Mouse (Mus musculus) midbrain, embryonic 12.5 days (tissue): ENCODE measurements at regions not wholly inside any gene's neighbourhood (a gene's known extent, or its start where the extent isn't known, plus 50 kb on each side); places are given as distances from the start of the nearest gene placed in this dataset.

Experiments
- ATAC-seq: fragments of 200-750 bp; cut with Nextera tagmentation; 2 replicates; pipeline ENCODE4 v1.8.0; 2017; ENCODE audit warnings: low read depth, moderate TSS enrichment, moderate library complexity; ENCODE audit not compliant: low FRiP score
- H3K27ac ChIP-seq: fragments of 300-500 bp; sonication (generic); replicated peaks from 2 replicates; pipeline ENCODE4 v1.5.1; 2016; ENCODE audit warnings: mild to moderate bottlenecking
- H3K27me3 ChIP-seq: fragments of 300-500 bp; sonication (generic); 2 replicates; pipeline ENCODE4 v1.6.1; 2016; ENCODE audit warnings: mild to moderate bottlenecking
- H3K36me3 ChIP-seq: fragments of 300-500 bp; sonication (generic); 2 replicates; pipeline ENCODE4 v1.6.1; 2016
- H3K4me1 ChIP-seq: fragments of 300-500 bp; sonication (generic); 2 replicates; pipeline ENCODE4 v1.6.1; 2016
- H3K4me2 ChIP-seq: fragments of 300-500 bp; sonication (generic); replicated peaks from 2 replicates; pipeline ENCODE4 v1.6.1; 2016; ENCODE audit warnings: mild to moderate bottlenecking, moderate library complexity
- H3K4me3 ChIP-seq: fragments of 300-500 bp; sonication (generic); 2 replicates; pipeline ENCODE4 v1.5.1; 2016; ENCODE audit warnings: mild to moderate bottlenecking
- H3K9ac ChIP-seq: fragments of 300-500 bp; sonication (generic); replicated peaks from 2 replicates; pipeline ENCODE4 v1.6.1; 2016; ENCODE audit warnings: mild to moderate bottlenecking, moderate library complexity
- H3K9me3 ChIP-seq: fragments of 300-500 bp; sonication (generic); 2 replicates; pipeline ENCODE4 v1.6.1; 2016; ENCODE audit warnings: mild to moderate bottlenecking
- WGBS: fragments of 180-500 bp; shearing (Covaris S2); methylation state at CpG from one replicate; pipeline ENCODE4 v1.1.7; 2016; 5-methylcytosine and 5-hydroxymethylcytosine counted together

DNA sequence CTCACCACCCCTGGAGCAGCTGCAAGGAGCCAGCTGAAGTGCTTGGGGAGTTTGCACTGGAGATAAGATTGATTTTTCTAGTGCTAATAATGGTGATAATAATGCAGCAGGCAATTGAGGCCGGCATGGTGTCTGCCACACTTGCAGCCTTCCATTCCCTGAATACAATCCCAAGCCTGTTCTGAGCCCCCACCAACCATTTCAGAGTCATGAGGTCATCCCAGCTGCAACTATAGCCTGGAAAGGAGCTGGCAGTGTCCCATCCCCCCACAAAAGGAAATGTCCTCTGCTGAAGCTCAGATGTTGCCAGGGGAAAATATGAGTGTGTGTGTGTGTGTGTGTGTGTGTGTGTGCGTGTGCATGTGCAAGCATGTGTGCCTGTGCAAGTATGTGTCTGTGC, 160.2 kb upstream of the Gas1 start:
- Histone ChIP-seq H3K9me3 (no peaks in the 10 kb centered on the region), H3K4me1 (0 out of 2 replicates have a peak, but pooled peaks cover 6% of the 10 kb centered on the region), H3K36me3 (no peaks in the 10 kb centered on the region), H3K27ac (0 out of 2 replicates have a peak overlapping the region, but pooled peaks have one; percentile 30), H3K4me3 (no peak overlapping the region), H3K9ac (no peak overlapping the region), H3K4me2 (no peak overlapping the region), H3K27me3 (no peaks in the 10 kb centered on the region)
- no peak for ATAC-seq
- WGBS: 71% methylated on average over 2 of the region's 2 CpGs

DNA sequence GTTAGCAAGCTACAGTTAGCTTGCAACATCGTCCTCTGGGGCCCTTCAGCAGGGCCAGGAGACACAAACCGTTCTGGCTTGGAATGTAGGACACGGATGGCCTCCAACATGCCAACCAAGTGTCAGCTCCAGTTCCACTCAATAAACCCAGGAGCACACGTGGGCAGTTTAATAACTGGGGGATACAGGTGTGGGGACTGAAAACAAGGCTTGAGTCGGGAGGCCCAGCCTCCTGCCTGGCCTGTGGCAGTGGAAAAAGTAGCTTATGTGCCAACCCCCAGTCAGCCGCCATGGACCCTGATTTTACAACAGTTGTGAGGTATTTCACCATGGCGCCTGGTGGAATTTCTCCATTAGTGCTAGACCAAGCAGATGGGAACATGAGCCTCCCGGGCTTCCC, 160.9 kb upstream of the Gas1 start:
- Histone ChIP-seq H3K4me3 (no peak overlapping the region), H3K9me3 (no peaks in the 10 kb centered on the region), H3K4me1 (0 out of 2 replicates have a peak, but pooled peaks cover 6% of the 10 kb centered on the region), H3K9ac (no peak overlapping the region), H3K36me3 (no peaks in the 10 kb centered on the region), H3K27me3 (no peaks in the 10 kb centered on the region), H3K27ac (no peak overlapping the region), H3K4me2 (no peak overlapping the region)
- WGBS: 88% methylated on average over 8 of the region's 8 CpGs
- ATAC-seq: no peak

DNA sequence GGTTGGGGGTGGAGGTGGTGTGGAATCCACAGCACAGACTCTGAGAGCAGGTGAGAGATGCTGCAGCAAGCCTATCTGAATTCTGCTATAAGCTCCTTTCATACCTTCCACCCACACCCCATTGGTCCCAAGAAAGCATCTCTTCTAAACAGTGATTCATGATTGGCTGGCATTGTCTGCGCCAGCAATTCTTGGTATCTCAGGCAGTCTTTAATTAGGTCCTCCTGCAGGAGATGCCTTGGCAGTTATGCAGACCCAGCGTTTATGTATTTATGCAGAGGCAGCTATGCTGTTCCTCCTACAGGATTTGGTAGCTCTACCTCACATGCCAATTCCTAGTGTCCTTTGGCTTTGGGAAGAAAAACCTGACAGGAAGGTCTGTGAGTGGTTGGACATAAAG, 162.9 kb upstream of the Gas1 start:
- H3K9ac ChIP-seq: no peak overlapping the region
- H3K9me3 ChIP-seq: no peaks in the 10 kb centered on the region
- no peak overlapping the region for H3K27ac ChIP-seq
- no peaks in the 10 kb centered on the region for H3K27me3 ChIP-seq
- ATAC-seq: no peak
- no peaks in the 10 kb centered on the region for H3K36me3 ChIP-seq
- H3K4me1 ChIP-seq: 0 out of 2 replicates have a peak, but pooled peaks cover 6% of the 10 kb centered on the region
- 92% methylated on average over 2 of the region's 2 CpGs for WGBS
- no peak overlapping the region for H3K4me3 ChIP-seq
- H3K4me2 ChIP-seq: no peak overlapping the region

- H3K36me3 ChIP-seq: no peaks in the 10 kb centered on the region
- 0 out of 2 replicates have a peak, but pooled peaks cover 9% of the 10 kb centered on the region for H3K4me1 ChIP-seq
- no peak overlapping the region; the same call in 1 of the 2 replicates for H3K27ac ChIP-seq
- ATAC-seq: peak; percentile 44; the same call in 1 of the 2 replicates
- 45% methylated on average over 7 of the region's 7 CpGs for WGBS
- H3K9ac ChIP-seq: no peak overlapping the region
- no peaks in the 10 kb centered on the region for H3K27me3 ChIP-seq
- H3K4me2 ChIP-seq: no peak overlapping the region
- no peak overlapping the region for H3K4me3 ChIP-seq
- no peaks in the 10 kb centered on the region for H3K9me3 ChIP-seq
These were observed 170.7 kb upstream of the Gas1 start for GRCm38 (mm10) chr13:60347881-60348280.

DNA sequence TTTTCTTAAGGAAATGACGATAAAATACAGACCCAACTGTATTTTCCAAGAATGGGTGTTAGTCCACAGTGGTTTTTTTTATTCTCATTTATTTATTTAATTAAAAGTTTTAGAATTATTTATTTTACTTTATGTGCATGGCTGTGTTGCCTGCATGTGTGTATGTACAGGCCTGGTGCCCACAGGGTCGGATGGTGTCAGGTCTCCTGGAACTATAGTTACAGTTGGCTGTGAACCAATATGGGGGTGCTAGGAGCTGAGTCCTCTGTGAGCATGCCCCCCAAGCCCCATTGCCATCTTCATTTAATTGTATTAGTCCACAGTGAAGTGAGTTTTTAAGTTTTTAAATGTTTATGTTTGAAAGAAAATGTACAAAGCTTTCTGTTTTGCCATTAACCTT, 171.3 kb upstream of the Gas1 start:
- H3K4me2 ChIP-seq: no peak overlapping the region
- H3K9me3 ChIP-seq: no peaks in the 10 kb centered on the region
- no peak overlapping the region for H3K4me3 ChIP-seq
- H3K36me3 ChIP-seq: no peaks in the 10 kb centered on the region
- 83% methylated on average over 2 of the region's 2 CpGs for WGBS
- no peaks in the 10 kb centered on the region for H3K27me3 ChIP-seq
- H3K27ac ChIP-seq: no peak overlapping the region
- no peak overlapping the region for H3K9ac ChIP-seq
- 0 out of 2 replicates have a peak, but pooled peaks cover 9% of the 10 kb centered on the region for H3K4me1 ChIP-seq
- ATAC-seq: no peak

DNA sequence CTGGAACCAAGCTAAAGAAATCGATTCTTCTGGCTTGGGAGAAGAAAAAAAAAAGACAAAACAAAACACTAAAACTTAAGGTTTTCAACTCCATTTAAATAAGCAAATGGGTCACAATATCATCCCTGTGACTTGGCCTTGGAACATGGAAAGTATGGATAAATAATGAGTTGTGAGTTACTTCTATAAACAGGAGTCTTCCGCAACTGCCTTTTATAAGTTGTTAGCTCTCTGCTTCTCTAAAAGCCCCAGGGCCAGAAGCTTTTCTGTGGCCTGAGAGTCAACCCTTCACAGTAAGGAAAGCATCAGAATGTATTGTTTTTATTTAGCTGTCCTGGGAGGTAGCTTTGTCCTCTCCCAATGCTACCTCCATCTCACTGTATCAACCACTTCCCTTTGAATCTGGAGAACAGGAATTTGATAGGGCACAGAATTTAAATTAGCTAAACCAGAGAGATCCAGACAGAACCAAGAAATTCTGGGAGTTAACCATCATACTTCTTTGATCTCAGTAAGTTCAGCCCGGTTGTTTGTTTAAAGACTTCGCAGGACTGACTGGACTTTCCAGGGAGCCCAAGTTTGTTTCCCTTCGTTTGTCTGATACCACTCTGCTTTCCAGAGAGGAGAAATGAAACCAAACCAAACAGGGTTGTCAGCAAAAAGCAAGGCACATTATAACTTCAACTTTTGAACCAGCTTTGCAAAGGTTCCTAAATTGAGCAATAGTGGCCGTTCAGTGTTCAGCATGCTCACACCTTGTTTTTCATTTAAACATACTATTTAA, 178.7 kb upstream of the Gas1 start:
- no peaks in the 10 kb centered on the region for H3K4me1 ChIP-seq
- WGBS: 79% methylated on average over 6 of the region's 6 CpGs
- H3K9ac ChIP-seq: no peak overlapping the region
- H3K4me3 ChIP-seq: no peak overlapping the region
- no peak overlapping the region for H3K27ac ChIP-seq
- H3K4me2 ChIP-seq: no peak overlapping the region
- ATAC-seq: no peak
- H3K27me3 ChIP-seq: no peaks in the 10 kb centered on the region
- no peaks in the 10 kb centered on the region for H3K9me3 ChIP-seq
- no peaks in the 10 kb centered on the region for H3K36me3 ChIP-seq

DNA sequence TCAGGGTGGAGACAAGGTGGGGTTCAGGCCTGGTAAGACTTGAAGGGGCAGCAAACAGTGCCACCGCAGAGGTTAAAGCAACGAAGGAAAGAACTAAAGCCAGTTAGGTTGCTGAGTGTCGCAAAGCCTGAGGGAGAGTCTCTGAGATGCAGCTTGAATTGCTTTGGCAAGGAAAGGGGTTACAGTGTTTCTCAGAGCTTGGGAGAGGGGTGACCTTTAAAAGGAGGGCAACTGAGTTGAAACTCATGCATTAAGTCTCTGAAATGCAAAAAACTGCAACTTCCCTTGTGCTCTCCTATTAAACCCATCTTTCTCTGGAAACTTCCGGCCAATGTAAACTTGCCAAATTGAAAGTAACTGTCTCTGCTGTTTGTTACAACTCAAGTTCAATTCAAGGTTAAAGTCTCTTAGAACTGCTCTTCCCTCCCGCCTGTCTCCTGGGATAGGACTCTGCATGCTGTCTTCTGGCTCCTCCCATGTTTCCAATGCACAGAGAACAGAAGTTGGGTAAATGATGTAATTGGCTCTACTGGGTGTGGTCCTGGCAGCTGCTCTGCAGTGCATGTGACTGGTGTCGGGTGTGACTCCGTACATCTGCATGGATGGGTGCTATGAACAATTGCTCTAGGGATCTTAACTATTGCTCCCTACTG, 181.4 kb upstream of the Gas1 start:
- H3K36me3 ChIP-seq: no peaks in the 10 kb centered on the region
- H3K9ac ChIP-seq: no peak overlapping the region
- H3K4me1 ChIP-seq: no peaks in the 10 kb centered on the region
- ATAC-seq: no peak
- H3K4me2 ChIP-seq: no peak overlapping the region
- WGBS: 87% methylated on average over 7 of the region's 7 CpGs
- no peaks in the 10 kb centered on the region for H3K9me3 ChIP-seq
- no peak overlapping the region for H3K27ac ChIP-seq
- H3K27me3 ChIP-seq: no peaks in the 10 kb centered on the region
- no peak overlapping the region for H3K4me3 ChIP-seq

- H3K9ac ChIP-seq: no peak overlapping the region
- no peaks in the 10 kb centered on the region for H3K9me3 ChIP-seq
- H3K4me2 ChIP-seq: no peak overlapping the region
- no peak for ATAC-seq
- H3K27me3 ChIP-seq: no peaks in the 10 kb centered on the region
- H3K36me3 ChIP-seq: no peaks in the 10 kb centered on the region
- H3K27ac ChIP-seq: no peak overlapping the region
- no peak overlapping the region for H3K4me3 ChIP-seq
- H3K4me1 ChIP-seq: no peaks in the 10 kb centered on the region
- 74% methylated on average over 13 of the region's 13 CpGs for WGBS
These were observed 187.9 kb upstream of the Gas1 start for GRCm38 (mm10) chr13:60364778-60365672.

- no peak overlapping the region for H3K27ac ChIP-seq
- no peak for ATAC-seq
- 89% methylated on average over 4 of the region's 4 CpGs for WGBS
- H3K27me3 ChIP-seq: no peaks in the 10 kb centered on the region
- no peaks in the 10 kb centered on the region for H3K9me3 ChIP-seq
- no peak overlapping the region for H3K4me3 ChIP-seq
- no peak overlapping the region for H3K9ac ChIP-seq
- no peak overlapping the region for H3K4me2 ChIP-seq
- H3K36me3 ChIP-seq: no peaks in the 10 kb centered on the region
- no peaks in the 10 kb centered on the region for H3K4me1 ChIP-seq
These were observed 192.1 kb upstream of the Gas1 start for GRCm38 (mm10) chr13:60369216-60369615.

DNA sequence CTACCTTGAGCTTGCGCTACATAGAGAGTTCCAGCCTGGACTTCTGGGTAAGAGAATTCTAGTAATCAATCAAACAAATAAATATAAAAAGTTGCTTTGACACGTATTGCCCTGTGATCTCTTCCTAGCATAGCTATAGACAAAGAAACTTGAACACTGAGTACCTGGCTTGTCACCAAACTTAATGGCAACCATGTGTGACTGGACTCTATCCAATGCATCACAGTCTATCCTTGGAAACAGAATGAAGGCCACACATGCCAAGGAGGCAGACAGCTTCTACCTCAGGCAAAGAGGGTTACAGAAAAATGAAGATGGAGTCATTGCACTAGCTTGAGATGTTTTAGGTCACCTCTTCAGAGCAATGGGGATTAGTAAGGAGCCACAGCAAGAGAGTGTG, 194.5 kb upstream of the Gas1 start:
- ATAC-seq: no peak
- WGBS: 83% methylated on average over 2 of the region's 2 CpGs
- H3K36me3 ChIP-seq: no peaks in the 10 kb centered on the region
- H3K9me3 ChIP-seq: no peaks in the 10 kb centered on the region
- no peak overlapping the region for H3K4me2 ChIP-seq
- no peak overlapping the region for H3K4me3 ChIP-seq
- no peak overlapping the region for H3K9ac ChIP-seq
- no peak overlapping the region for H3K27ac ChIP-seq
- no peaks in the 10 kb centered on the region for H3K4me1 ChIP-seq
- H3K27me3 ChIP-seq: no peaks in the 10 kb centered on the region

GRCm38 (mm10) chr13:60376705-60377104, 199.5 kb upstream of the Gas1 start:
- no peaks in the 10 kb centered on the region for H3K4me1 ChIP-seq
- no peak overlapping the region for H3K4me2 ChIP-seq
- no peak overlapping the region for H3K4me3 ChIP-seq
- H3K27me3 ChIP-seq: no peaks in the 10 kb centered on the region
- no peak overlapping the region for H3K27ac ChIP-seq
- ATAC-seq: no peak
- no peak overlapping the region for H3K9ac ChIP-seq
- WGBS: 72% methylated on average over 2 of the region's 2 CpGs
- no peaks in the 10 kb centered on the region for H3K36me3 ChIP-seq
- H3K9me3 ChIP-seq: no peaks in the 10 kb centered on the region

DNA sequence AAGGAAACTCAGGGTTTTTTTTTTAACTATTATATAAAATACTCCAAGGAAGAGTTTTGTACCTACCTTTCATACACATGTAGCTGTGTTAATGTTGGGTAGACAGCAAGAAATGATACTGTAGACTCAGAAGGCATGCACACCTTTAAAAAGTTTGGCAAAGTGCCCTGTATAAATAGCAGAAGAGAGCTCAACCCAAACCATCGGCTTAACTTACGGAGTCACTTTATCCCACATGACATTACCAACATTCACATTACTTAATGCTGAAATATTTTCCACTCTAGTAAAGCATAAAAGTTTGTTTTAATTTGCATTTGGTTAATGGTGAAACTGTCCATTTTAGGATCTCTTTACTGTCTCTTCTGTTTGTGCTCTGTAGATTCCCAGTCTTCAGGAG, 205.7 kb upstream of the Gas1 start:
- no peak overlapping the region for H3K9ac ChIP-seq
- ATAC-seq: no peak
- H3K27me3 ChIP-seq: no peaks in the 10 kb centered on the region
- WGBS: 86% methylated on average over 2 of the region's 2 CpGs
- no peaks in the 10 kb centered on the region for H3K9me3 ChIP-seq
- H3K4me1 ChIP-seq: no peaks in the 10 kb centered on the region
- no peak overlapping the region for H3K4me3 ChIP-seq
- H3K4me2 ChIP-seq: no peak overlapping the region
- H3K36me3 ChIP-seq: no peaks in the 10 kb centered on the region
- H3K27ac ChIP-seq: no peak overlapping the region
